Mouse (Mus musculus): ENCODE measurements around the gene Tanc2.

The Tanc2 gene

GRCm38 (mm10) chr11:105951601-105952044 lies 361.8 kb downstream of the Tanc2 start:
- in situ Hi-C loops (cut with MboI, MseI) = no loop called here

- in situ Hi-C loops (cut with MboI, MseI) = no loop called here
Observed at GRCm38 (mm10) chr11:105952111-105952510, 362.3 kb downstream of the Tanc2 start.

- in situ Hi-C loops (cut with MboI, MseI) = no loop called here
Observed at GRCm38 (mm10) chr11:105952911-105953386, 363.2 kb downstream of the Tanc2 start, which contains the start of gene Cyb561. Gene Cyb561 (minus strand): TSS chr11:105953336.

- in situ Hi-C loops (cut with MboI, MseI) = no loop called here
Observed at GRCm38 (mm10) chr11:105953402-105953801, 363.6 kb downstream of the Tanc2 start.

- in situ Hi-C loops (cut with MboI, MseI) = no loop called here
Observed at GRCm38 (mm10) chr11:105955815-105956430, 366.1 kb downstream of the Tanc2 start.

- in situ Hi-C loops (cut with MboI, MseI) = no loop called here
Observed at GRCm38 (mm10) chr11:105957501-105957900, 367.7 kb downstream of the Tanc2 start.

- in situ Hi-C loops (cut with MboI, MseI) = no loop called here
Observed at GRCm38 (mm10) chr11:105958566-105958965, 368.8 kb downstream of the Tanc2 start.

- in situ Hi-C loops (cut with MboI, MseI) = no loop called here
Observed at GRCm38 (mm10) chr11:105959355-105959754, 369.6 kb downstream of the Tanc2 start.

- in situ Hi-C loops (cut with MboI, MseI) = no loop called here
Observed at GRCm38 (mm10) chr11:105964691-105965090, 374.9 kb downstream of the Tanc2 start.

GRCm38 (mm10) chr11:105966288-105966687 lies 376.5 kb downstream of the Tanc2 start:
- in situ Hi-C loops (cut with MboI, MseI) = no loop called here

- in situ Hi-C loops (cut with MboI, MseI) = no loop called here
Observed at GRCm38 (mm10) chr11:105967741-105968574, 378.2 kb downstream of the Tanc2 start, which contains the start of gene Ace. Gene Ace (plus strand): TSS chr11:105967945.

- in situ Hi-C loops (cut with MboI, MseI) = no loop called here
Observed at GRCm38 (mm10) chr11:105968948-105969347, 379.2 kb downstream of the Tanc2 start.

- in situ Hi-C loops (cut with MboI, MseI) = no loop called here
Observed at GRCm38 (mm10) chr11:105969516-105969915, 379.7 kb downstream of the Tanc2 start.

- in situ Hi-C loops (cut with MboI, MseI) = no loop called here
Observed at GRCm38 (mm10) chr11:105974593-105974992, 384.8 kb downstream of the Tanc2 start.

GRCm38 (mm10) chr11:105975050-105975449 lies 385.3 kb downstream of the Tanc2 start:
- in situ Hi-C loops (cut with MboI, MseI) = no loop called here

- in situ Hi-C loops (cut with MboI, MseI) = no loop called here
Observed at GRCm38 (mm10) chr11:105975636-105976035, 385.9 kb downstream of the Tanc2 start.

GRCm38 (mm10) chr11:105978232-105978631 lies 388.4 kb downstream of the Tanc2 start:
- in situ Hi-C loops (cut with MboI, MseI) = no loop called here

- in situ Hi-C loops (cut with MboI, MseI) = no loop called here
Observed at GRCm38 (mm10) chr11:105978634-105979033, 388.8 kb downstream of the Tanc2 start.
